Mouse (Mus musculus): Measurements from ENCODE around the gene Treml1. TPM values are rescaled to one million over a fixed set of nuclear protein-coding genes. Genes with fewer than 3 reads are reported as not detected.
"Not testable (repeated sequence)": the region's sequence is repeated elsewhere in the genome, so short reads cannot be mapped to it uniquely, and the experiment has no call there.

Gene Treml1
- total RNA-seq (2014; rRNA removed) (0.23 TPM in 1 of 2 replicates, not detected in the other), polyA plus RNA-seq (2015; fragmentation: Nextera tagmentation; extraction: Ambion mirVana) (0.11 TPM in 1 of 2 replicates, not detected in the other)

GRCm38 (mm10) chr17:48359616-48360015 is at the start of gene Treml1:
TSS of gene Treml1 (plus strand) at chr17:48359916.
- no peaks in the 10 kb centered on the region for H3K9me3 ChIP-seq (ENCODE audit: low read length)
- H3K27me3 ChIP-seq (ENCODE audit: insufficient read depth, low read length), result no peaks in the 10 kb centered on the region
- H3K9ac ChIP-seq, result no peak within 1 kb of the TSS
- peaks cover 3% of the 10 kb centered on the region; the same call in 1 of the 2 replicates for H3K4me1 ChIP-seq (ENCODE audit: insufficient read depth)
- H3K27ac ChIP-seq (ENCODE audit: low read depth, low read length), result no peak within 1 kb of the TSS
- WGBS, result 81% methylated on average over 7 of the region's 7 CpGs
- H3K4me3 ChIP-seq (ENCODE audit: low read depth, low read length), result no peak within 1 kb of the TSS
- no peaks in the 10 kb centered on the region for H3K36me3 ChIP-seq (ENCODE audit: insufficient read depth)
- ATAC-seq, result no peak
- no peak within 1 kb of the TSS for H3K4me2 ChIP-seq (ENCODE audit: low read depth)
- TF ChIP-seq CTCF (IDR thresholded peaks at IDR 0.05; ENCODE audit: low read depth), result no peak
- no peak for DNase-seq

- H3K4me3 ChIP-seq (ENCODE audit: low read depth, low read length), result no peak overlapping the region
- TF ChIP-seq CTCF (IDR thresholded peaks at IDR 0.05; ENCODE audit: low read depth), result no peak
- H3K36me3 ChIP-seq (ENCODE audit: insufficient read depth), result no peaks in the 10 kb centered on the region
- DNase-seq (no peak), ATAC-seq (no peak)
- H3K27me3 ChIP-seq (ENCODE audit: insufficient read depth, low read length), result no peaks in the 10 kb centered on the region
- H3K4me1 ChIP-seq (ENCODE audit: insufficient read depth), result no peaks in the 10 kb centered on the region
- H3K9me3 ChIP-seq (ENCODE audit: low read length), result no peaks in the 10 kb centered on the region
- H3K9ac ChIP-seq, result no peak overlapping the region
- H3K4me2 ChIP-seq (ENCODE audit: low read depth), result no peak overlapping the region
- no peak overlapping the region for H3K27ac ChIP-seq (ENCODE audit: low read depth, low read length)
- WGBS, result 80% methylated on average over 2 of the region's 2 CpGs
These were observed 47.6 kb upstream of the Treml1 start for GRCm38 (mm10) chr17:48312124-48312523.

GRCm38 (mm10) chr17:48315905-48316579 is 43.7 kb upstream of the Treml1 start, which contains the start of gene B430306N03Rik:
TSS of gene B430306N03Rik (plus strand) at chr17:48316141.
- not testable (repeated sequence) for H3K9me3 ChIP-seq (ENCODE audit: low read length); H3K4me3 ChIP-seq (ENCODE audit: low read depth, low read length); H3K4me2 ChIP-seq (ENCODE audit: low read depth); H3K27ac ChIP-seq (ENCODE audit: low read depth, low read length); DNase-seq; H3K9ac ChIP-seq; H3K27me3 ChIP-seq (ENCODE audit: insufficient read depth, low read length); H3K4me1 ChIP-seq (ENCODE audit: insufficient read depth); H3K36me3 ChIP-seq (ENCODE audit: insufficient read depth); ATAC-seq
- WGBS, result 87% methylated on average over 3 of the region's 3 CpGs

- 97% methylated on average over 1 of the region's 1 CpGs for WGBS
- Histone ChIP-seq H3K27ac (ENCODE audit: low read depth, low read length) (no peak overlapping the region), H3K27me3 (ENCODE audit: insufficient read depth, low read length) (no peaks in the 10 kb centered on the region), H3K9ac (no peak overlapping the region), H3K4me2 (ENCODE audit: low read depth) (no peak overlapping the region), H3K4me3 (ENCODE audit: low read depth, low read length) (no peak overlapping the region), H3K4me1 (ENCODE audit: insufficient read depth) (no peaks in the 10 kb centered on the region), H3K36me3 (ENCODE audit: insufficient read depth) (no peaks in the 10 kb centered on the region), H3K9me3 (ENCODE audit: low read length) (no peaks in the 10 kb centered on the region)
- no peak for TF ChIP-seq CTCF (IDR thresholded peaks at IDR 0.05; ENCODE audit: low read depth)
- DNase-seq, result no peak
- no peak for ATAC-seq
These were observed 41.0 kb upstream of the Treml1 start for GRCm38 (mm10) chr17:48318686-48319085.

GRCm38 (mm10) chr17:48321279-48321678 is 38.4 kb upstream of the Treml1 start:
- Histone ChIP-seq H3K9me3 (ENCODE audit: low read length) (no peaks in the 10 kb centered on the region), H3K4me1 (ENCODE audit: insufficient read depth) (0 out of 2 replicates have a peak, but pooled peaks cover 1% of the 10 kb centered on the region), H3K36me3 (ENCODE audit: insufficient read depth) (no peaks in the 10 kb centered on the region), H3K9ac (no peak overlapping the region), H3K27me3 (ENCODE audit: insufficient read depth, low read length) (no peaks in the 10 kb centered on the region), H3K4me2 (ENCODE audit: low read depth) (no peak overlapping the region), H3K27ac (ENCODE audit: low read depth, low read length) (no peak overlapping the region), H3K4me3 (ENCODE audit: low read depth, low read length) (no peak overlapping the region)
- WGBS, result 86% methylated on average over 2 of the region's 2 CpGs
- no peak for TF ChIP-seq CTCF (IDR thresholded peaks at IDR 0.05; ENCODE audit: low read depth)
- DNase-seq (no peak), ATAC-seq (no peak)

- Histone ChIP-seq H3K9me3 (ENCODE audit: low read length) (no peaks in the 10 kb centered on the region), H3K9ac (no peak overlapping the region), H3K4me2 (ENCODE audit: low read depth) (no peak overlapping the region), H3K4me1 (ENCODE audit: insufficient read depth) (0 out of 2 replicates have a peak, but pooled peaks cover 4% of the 10 kb centered on the region), H3K27ac (ENCODE audit: low read depth, low read length) (no peak overlapping the region), H3K36me3 (ENCODE audit: insufficient read depth) (no peaks in the 10 kb centered on the region), H3K27me3 (ENCODE audit: insufficient read depth, low read length) (no peaks in the 10 kb centered on the region), H3K4me3 (ENCODE audit: low read depth, low read length) (no peak overlapping the region)
- WGBS, result 57% methylated on average over 3 of the region's 3 CpGs
- DNase-seq, result no peak
- ATAC-seq, result no peak
- TF ChIP-seq CTCF (IDR thresholded peaks at IDR 0.05; ENCODE audit: low read depth), result no peak
These were observed 36.5 kb upstream of the Treml1 start for GRCm38 (mm10) chr17:48323236-48323635.

- Histone ChIP-seq H3K27me3 (ENCODE audit: insufficient read depth, low read length) (no peaks in the 10 kb centered on the region), H3K27ac (ENCODE audit: low read depth, low read length) (no peak overlapping the region), H3K36me3 (ENCODE audit: insufficient read depth) (no peaks in the 10 kb centered on the region), H3K4me1 (ENCODE audit: insufficient read depth) (0 out of 2 replicates have a peak, but pooled peaks cover 4% of the 10 kb centered on the region), H3K4me2 (ENCODE audit: low read depth) (no peak overlapping the region), H3K4me3 (ENCODE audit: low read depth, low read length) (no peak overlapping the region), H3K9me3 (ENCODE audit: low read length) (no peaks in the 10 kb centered on the region), H3K9ac (no peak overlapping the region)
- ATAC-seq, result no peak
- WGBS, result 92% methylated on average over 5 of the region's 5 CpGs
- DNase-seq, result no peak
- no peak for TF ChIP-seq CTCF (IDR thresholded peaks at IDR 0.05; ENCODE audit: low read depth)
These were observed 35.5 kb upstream of the Treml1 start for GRCm38 (mm10) chr17:48324258-48324657.

Measured in forebrain, postnatal 0 days (tissue).